Mouse (Mus musculus): ENCODE data around the gene Dot1l.

Gene Dot1l

GRCm38 (mm10) chr10:80754594-80755290, at the start of gene Dot1l:
Gene Dot1l, plus strand, starts transcription at chr10:80755206.
- DNase-seq (ENCODE audit: low spot score): peak; percentile 98

GRCm38 (mm10) chr10:80705479-80705878, 49.5 kb upstream of the Dot1l start:
- no peak for DNase-seq (ENCODE audit: low spot score)

- DNase-seq (ENCODE audit: low spot score): no peak
These were observed 44.2 kb upstream of the Dot1l start for GRCm38 (mm10) chr10:80710834-80711233.

- DNase-seq (ENCODE audit: low spot score): no peak
These were observed 37.7 kb upstream of the Dot1l start for GRCm38 (mm10) chr10:80717281-80717680.

GRCm38 (mm10) chr10:80727369-80728127, 27.5 kb upstream of the Dot1l start:
- no peak for DNase-seq (ENCODE audit: low spot score)

- no peak for DNase-seq (ENCODE audit: low spot score)
These were observed 22.4 kb upstream of the Dot1l start for GRCm38 (mm10) chr10:80732611-80733101.

- no peak for DNase-seq (ENCODE audit: low spot score)
These were observed 18.3 kb upstream of the Dot1l start for GRCm38 (mm10) chr10:80736731-80737130.

GRCm38 (mm10) chr10:80738657-80739056, 16.3 kb upstream of the Dot1l start:
- no peak for DNase-seq (ENCODE audit: low spot score)

- peak; percentile 39 for DNase-seq (ENCODE audit: low spot score)
These were observed 13.9 kb upstream of the Dot1l start for GRCm38 (mm10) chr10:80741146-80741545.

- DNase-seq (ENCODE audit: low spot score): peak; percentile 56
These were observed 13.3 kb upstream of the Dot1l start for GRCm38 (mm10) chr10:80741634-80742179.

- peak; percentile 100 for DNase-seq (ENCODE audit: low spot score)
These were observed 12.6 kb upstream of the Dot1l start, which contains the start of gene Ap3d1 for GRCm38 (mm10) chr10:80742180-80742978. Gene Ap3d1, minus strand, starts transcription at chr10:80742264.

GRCm38 (mm10) chr10:80744262-80744661, 10.7 kb upstream of the Dot1l start:
- peak; percentile 40 for DNase-seq (ENCODE audit: low spot score)

GRCm38 (mm10) chr10:80747410-80747809, 7.6 kb upstream of the Dot1l start:
- DNase-seq (ENCODE audit: low spot score): peak; percentile 57

- peak; percentile 54 for DNase-seq (ENCODE audit: low spot score)
These were observed 6.4 kb upstream of the Dot1l start for GRCm38 (mm10) chr10:80748609-80749008.

GRCm38 (mm10) chr10:80751188-80751832, 3.7 kb upstream of the Dot1l start:
- DNase-seq (ENCODE audit: low spot score): no peak

GRCm38 (mm10) chr10:80752079-80752625, 2.9 kb upstream of the Dot1l start:
- peak; percentile 76 for DNase-seq (ENCODE audit: low spot score)

- DNase-seq (ENCODE audit: low spot score): no peak
These were observed 447 bp downstream of the Dot1l start for GRCm38 (mm10) chr10:80755291-80756015.

GRCm38 (mm10) chr10:80756099-80756498, 1.1 kb downstream of the Dot1l start:
- no peak for DNase-seq (ENCODE audit: low spot score)

GRCm38 (mm10) chr10:80756509-80756908, 1.5 kb downstream of the Dot1l start:
- no peak for DNase-seq (ENCODE audit: low spot score)

- peak; percentile 54 for DNase-seq (ENCODE audit: low spot score)
These were observed 2.0 kb downstream of the Dot1l start for GRCm38 (mm10) chr10:80756967-80757366.

Measured in testis, postnatal 14 days (tissue).